Mouse (Mus musculus) cerebellum, adult 18-20 months (tissue): ENCODE results near the gene Ugcg.

Experiments used
- DNase-seq, 2 experiments: peaks; one replicate each; pipeline ENCODE4 v3.0.0; 2021

Gene Ugcg

DNA sequence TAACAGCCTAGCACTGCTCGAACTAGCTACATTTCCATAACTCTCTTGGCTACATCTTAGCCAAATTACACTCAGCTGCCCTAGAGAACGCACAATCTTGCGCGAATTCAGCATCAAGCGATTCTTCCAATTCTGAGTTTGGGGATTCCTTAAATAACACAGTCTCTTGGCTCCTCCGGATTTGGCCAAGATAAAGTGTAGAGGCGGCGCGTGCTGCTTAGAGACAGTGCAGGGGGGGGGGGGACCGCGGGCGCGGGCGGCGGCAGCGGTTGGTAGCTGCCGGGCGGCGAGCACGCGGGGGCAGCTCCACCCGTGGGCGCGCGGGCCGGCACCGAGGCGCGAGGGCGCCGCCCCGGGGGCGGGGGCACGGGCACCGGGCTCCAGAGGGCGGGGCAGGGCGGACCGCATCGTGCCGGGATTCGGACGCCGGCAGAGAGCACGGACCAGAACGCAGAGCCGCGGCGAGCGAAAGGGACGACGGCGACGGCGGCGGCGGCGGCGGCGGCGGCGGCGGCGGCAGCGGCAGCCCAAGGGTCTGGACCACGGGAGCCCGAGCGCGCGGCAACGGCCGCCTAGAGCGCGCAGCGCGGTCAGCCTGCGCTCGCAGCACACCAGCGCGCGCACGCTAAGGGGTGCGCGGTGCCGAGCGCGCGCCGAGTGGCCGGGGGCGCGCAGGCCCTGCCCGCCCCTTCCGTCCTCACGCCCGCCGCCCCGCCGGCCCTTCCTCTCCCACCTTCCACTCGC, at the start of gene Ugcg:
Gene Ugcg (plus strand): TSS at position 456 of the 744 bp plus-strand sequence.
- peak; percentile 80 to 90 for DNase-seq

GRCm38 (mm10) chr4:59149043-59149442, 40.0 kb upstream of the Ugcg start:
- no peak for DNase-seq

DNA sequence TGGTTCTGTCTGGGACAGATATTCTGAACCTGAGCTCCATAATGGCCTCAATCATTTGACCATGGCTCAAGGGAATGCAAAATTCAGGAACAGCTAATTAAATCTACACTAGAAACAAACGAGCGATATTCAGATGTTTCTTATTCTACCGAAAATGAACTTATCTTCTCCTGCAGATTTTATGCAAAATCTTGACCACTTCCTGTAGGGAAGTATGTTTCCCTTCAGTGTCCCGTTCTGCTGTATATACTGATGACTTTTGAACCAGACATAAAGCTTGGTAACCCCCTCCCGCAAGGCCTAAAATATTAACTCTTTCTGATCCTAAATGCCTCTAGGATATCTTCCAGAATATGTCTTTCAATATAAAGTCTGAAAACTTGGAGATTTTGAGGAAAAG, 38.1 kb upstream of the Ugcg start:
- no peak for DNase-seq

DNA sequence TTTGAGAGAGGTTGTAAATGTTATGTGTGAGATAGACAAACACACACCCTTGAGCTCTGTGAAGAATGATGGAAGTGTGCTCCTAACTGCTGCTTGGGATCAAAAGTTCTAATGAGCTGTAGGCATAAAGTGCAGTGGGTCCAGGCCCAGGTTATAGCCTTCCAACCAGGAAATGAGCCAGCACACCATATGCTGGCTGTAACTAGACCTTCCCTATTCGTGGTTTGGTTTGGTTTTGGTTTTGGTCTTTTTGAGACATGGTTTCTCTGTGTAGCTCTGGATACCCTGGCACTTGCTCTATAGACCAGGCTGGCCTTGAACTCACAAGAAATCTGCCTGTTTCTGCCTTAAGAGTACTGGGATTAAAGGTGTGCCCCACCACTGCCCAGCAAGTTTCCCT, 37.1 kb upstream of the Ugcg start:
- no peak for DNase-seq

GRCm38 (mm10) chr4:59156897-59157592, 32.0 kb upstream of the Ugcg start:
- no peak for DNase-seq

- no peak for DNase-seq
Measured at GRCm38 (mm10) chr4:59157654-59158053, 31.4 kb upstream of the Ugcg start.

DNA sequence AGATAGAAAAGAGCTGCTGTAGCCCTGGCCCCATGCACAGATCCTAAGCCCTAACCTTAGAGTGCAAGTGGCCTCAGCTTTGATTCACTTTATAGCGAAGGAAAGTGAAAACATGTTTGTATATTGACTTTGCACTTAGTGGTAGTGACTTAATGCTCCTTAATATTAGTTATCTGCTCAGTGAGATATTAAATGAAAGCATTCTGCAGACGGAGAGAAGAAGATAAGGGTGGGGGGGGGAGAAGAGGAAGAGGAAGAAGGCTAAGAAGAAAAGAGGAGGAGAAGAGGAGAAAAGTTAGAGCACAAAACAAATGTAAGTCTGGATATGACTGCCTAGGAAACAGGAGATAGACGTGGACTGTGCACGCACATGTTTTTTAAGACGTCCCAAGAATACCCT, 28.8 kb upstream of the Ugcg start:
- no peak for DNase-seq

- no peak for DNase-seq
Measured at GRCm38 (mm10) chr4:59160959-59161670, 27.9 kb upstream of the Ugcg start.

DNA sequence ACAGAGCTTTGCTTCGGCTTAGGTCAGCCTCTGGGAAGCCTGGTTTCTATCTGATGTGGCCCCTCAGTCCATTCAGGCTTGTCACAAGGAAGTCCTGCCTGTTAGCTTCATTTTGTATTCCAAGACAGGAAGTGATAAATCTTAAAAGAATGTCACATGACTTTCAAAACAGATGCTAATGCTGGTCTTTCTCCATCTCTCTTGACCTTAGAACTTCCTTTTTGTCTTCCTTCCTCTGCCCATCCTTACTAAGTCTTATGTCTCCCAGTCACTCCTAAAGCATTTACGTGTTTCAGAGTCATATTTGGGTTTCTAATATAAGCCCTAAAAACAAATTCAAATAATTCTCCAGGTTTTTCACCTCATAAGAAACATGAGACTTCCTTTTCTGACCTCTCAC, 25.0 kb upstream of the Ugcg start:
- DNase-seq = no peak

GRCm38 (mm10) chr4:59167251-59167847, 21.7 kb upstream of the Ugcg start:
- DNase-seq = no peak

DNA sequence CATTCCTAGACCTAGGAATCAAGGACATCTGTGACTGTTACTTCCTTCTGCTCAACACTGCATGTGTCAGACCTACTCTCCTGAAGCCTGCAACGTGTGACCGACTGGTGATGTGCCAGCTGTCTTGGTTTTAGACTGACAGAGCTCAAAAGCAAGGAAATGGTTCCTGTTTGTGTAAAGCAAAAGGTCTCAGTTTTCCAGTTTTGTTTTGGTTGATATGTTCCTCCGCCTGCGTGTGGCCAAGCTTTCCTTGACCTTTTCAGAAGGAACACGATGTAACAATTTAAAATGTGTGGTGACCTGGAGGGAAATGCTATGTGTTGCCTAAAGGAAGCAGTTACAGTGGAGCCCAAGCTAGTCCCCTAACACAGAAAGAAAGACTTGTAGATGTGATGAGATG, 19.1 kb upstream of the Ugcg start:
- DNase-seq = no peak

- no peak for DNase-seq
Measured at GRCm38 (mm10) chr4:59172616-59173015, 16.4 kb upstream of the Ugcg start.

DNA sequence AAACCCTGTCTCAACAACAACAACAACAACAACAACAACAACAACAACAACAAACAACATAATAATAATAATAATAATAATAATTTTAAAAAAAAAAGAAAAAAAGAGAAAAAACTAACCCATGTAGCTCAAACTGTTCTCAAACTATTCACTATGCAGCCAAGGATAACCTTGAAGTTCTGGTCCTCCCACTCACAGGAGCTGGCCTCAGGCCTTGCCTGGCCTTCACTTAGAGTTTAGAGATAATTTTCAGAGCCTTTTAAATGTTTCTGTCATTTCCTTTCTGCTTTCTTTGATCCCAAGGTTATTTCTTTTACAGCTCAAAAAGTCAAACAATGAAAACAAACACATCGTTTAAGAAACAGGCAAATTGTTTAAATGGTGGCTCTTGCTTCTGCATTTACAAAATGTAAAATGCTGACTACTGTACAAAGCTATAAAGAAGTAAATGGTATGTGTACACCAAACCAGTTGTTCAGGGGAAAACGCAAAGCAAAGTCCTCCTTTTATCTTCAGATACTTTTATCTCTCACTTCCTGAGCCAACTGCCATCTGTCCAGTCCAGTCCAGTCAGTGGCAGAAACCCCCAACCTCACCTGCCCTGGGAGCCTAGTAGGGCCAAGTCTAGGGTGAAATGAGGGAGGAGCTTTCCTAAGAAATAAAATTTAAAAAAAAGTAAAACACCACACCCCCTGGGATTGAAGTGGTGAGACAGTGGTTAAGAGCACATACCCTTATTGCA, 15.7 kb upstream of the Ugcg start:
- DNase-seq = no peak

DNA sequence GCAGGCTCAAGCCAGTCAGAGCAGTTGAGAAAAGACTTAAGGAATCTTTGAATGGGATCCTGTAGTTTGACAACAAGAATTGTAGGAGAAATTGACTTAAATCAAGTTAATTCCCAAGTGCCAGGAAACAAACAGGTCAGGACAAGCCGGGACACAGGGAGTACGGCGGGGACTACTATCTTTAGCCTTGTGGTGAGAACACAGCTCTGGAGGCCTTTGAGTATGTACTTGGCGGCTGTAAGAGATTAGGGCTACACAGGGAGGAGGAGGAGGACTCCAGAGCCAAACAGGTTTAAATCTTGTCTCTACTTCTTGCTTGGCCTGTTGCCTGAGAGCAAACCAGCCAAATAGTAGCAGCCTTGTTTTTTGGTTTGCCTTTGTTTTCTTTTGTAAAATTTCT, 14.1 kb upstream of the Ugcg start:
- DNase-seq = no peak

GRCm38 (mm10) chr4:59175929-59176328, 13.1 kb upstream of the Ugcg start:
- DNase-seq = no peak

- DNase-seq = no peak
Measured at GRCm38 (mm10) chr4:59177566-59177965, 11.5 kb upstream of the Ugcg start.

GRCm38 (mm10) chr4:59181320-59182271, 7.5 kb upstream of the Ugcg start:
- DNase-seq = no peak

DNA sequence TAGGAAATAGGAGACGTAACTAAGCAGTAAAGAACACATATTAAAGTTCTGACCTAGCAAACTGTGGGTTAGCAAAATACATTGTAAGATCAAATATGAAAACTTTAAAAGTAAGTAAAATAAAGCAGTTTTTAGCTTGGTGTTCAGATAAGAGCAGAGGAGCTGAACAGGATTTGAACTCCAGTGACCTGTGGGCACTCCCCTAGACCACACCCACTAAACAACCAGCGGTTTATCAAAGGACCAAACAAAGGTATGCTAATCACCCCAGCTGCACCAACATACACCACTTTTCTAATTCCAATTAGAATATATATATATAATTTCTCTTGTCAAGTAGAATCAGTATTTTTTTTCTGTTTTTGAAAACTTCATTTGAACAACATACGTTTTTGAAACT, 3.4 kb upstream of the Ugcg start:
- DNase-seq = no peak

DNA sequence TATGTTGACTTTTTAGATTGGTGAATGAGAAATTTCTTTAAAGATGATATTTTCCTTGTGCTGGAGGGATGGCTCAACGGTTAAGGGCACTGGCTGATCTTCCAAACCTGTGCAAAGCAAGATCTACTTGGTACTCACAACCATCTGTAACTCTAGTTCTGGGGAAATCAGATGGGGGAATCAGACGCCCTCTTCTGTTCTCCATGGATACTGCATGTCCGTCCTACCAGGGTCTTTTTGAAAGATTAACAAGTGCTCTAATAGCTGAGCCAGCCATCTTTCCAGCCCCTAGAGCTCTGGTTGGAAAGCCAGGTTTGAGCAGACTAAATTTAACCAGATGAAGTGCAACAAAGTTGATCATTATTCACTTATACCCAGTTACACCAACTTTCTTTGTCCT, 1.8 kb upstream of the Ugcg start:
- peak; percentile 26 to 41 for DNase-seq

DNA sequence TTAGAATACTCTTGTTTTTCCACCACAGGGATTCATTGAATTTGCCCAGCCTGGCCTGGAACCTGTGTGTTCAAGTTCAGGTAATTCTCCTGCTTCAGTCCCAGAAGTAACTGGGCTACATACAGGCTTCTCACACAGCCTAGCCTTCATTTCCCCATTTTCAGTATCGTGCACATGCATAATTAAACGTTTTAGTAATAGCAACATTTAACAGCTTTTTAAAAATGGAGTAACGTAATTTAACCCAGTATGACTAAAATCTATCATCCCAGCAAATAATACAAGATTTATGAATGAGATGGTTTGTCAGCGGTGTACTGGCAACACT, 619 bp upstream of the Ugcg start:
- no peak for DNase-seq

- peak in 1 of 2 experiments; percentile 30 for DNase-seq
Measured at GRCm38 (mm10) chr4:59189546-59190237, 635 bp downstream of the Ugcg start.
